11 mouse cellular contexts compared by ENCODE assay signal in the genomic region with DNA sequence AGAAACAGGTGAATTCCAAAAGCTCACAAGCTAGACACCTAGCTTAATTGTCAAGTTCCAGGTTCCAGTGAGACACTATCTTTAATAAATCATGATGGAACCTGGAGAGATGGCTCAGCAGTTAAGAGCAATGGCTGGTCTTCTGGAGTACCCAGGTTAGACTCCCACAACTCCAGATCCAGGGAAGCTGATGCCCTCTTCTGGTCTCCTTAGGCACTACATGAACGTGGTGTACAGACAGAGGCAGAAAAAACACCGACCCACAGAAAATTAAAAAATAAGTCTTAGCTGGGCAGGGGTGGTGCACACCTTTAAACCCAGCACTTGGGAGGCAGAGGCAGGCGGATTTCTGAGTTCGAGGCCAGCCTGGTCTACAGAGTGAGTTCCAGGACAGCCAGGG.
A peak's percentile ranks its signal among the peaks of the same experiment; 100 is the strongest.
DNase-seq lines count a peak whose midpoint lies in the region; ATAC-seq lines count a peak whose summit lies in the region.
"Had no signal": no experiment of that assay in that cellular context is flagged by ENCODE, and none has a peak within 500 bp of the region (broad histone marks: within the 10 kb centered on the region; RNA-seq: fewer than 3 reads in every experiment).

No protein-coding gene starts in this region.

- no peak overlapping the region for H3K9ac ChIP-seq in hindbrain, embryonic 13.5 days
- H3K9ac ChIP-seq: embryonic facial prominence, embryonic 15.5 days; limb, embryonic 12.5 days; stomach, embryonic 15.5 days had no signal

- WGBS in hindbrain, embryonic 10.5 days: 51% methylated on average over 4 of the region's 4 CpGs
- 59% methylated on average over 4 of the region's 4 CpGs for WGBS in hindbrain, embryonic 13.5 days

- H3K27ac ChIP-seq in hindbrain, embryonic 10.5 days: no peak overlapping the region
- H3K27ac ChIP-seq in hindbrain, embryonic 13.5 days: no peak overlapping the region
- H3K27ac ChIP-seq: embryonic facial prominence, embryonic 15.5 days; limb, embryonic 12.5 days; stomach, embryonic 15.5 days had no signal

- H3K27me3 ChIP-seq in hindbrain, embryonic 10.5 days (ENCODE audit: insufficient read depth, poor library complexity, severe bottlenecking): 0 out of 2 replicates have a peak, but pooled peaks cover 4% of the 10 kb centered on the region
- no peaks in the 10 kb centered on the region for H3K27me3 ChIP-seq in hindbrain, embryonic 13.5 days
- H3K27me3 ChIP-seq: embryonic facial prominence, embryonic 15.5 days; stomach, embryonic 15.5 days had no signal

- H3K4me2 ChIP-seq in hindbrain, embryonic 13.5 days: no peak overlapping the region

- H3K4me1 ChIP-seq in hindbrain, embryonic 10.5 days (replicated peaks): peaks cover 35% of the 10 kb centered on the region
- H3K4me1 ChIP-seq in hindbrain, embryonic 13.5 days (replicated peaks): peaks cover 21% of the 10 kb centered on the region

- H3K36me3 ChIP-seq in hindbrain, embryonic 10.5 days: no peaks in the 10 kb centered on the region
- no peaks in the 10 kb centered on the region for H3K36me3 ChIP-seq in hindbrain, embryonic 13.5 days
- H3K36me3 ChIP-seq: embryonic facial prominence, embryonic 15.5 days; limb, embryonic 12.5 days; stomach, embryonic 15.5 days had no signal

- H3K4me3 ChIP-seq in hindbrain, embryonic 10.5 days: no peak overlapping the region
- no peak overlapping the region for H3K4me3 ChIP-seq in hindbrain, embryonic 13.5 days

- ATAC-seq in hindbrain, embryonic 13.5 days (ENCODE audit: low FRiP score): no peak

- H3K9me3 ChIP-seq in hindbrain, embryonic 10.5 days: no peaks in the 10 kb centered on the region
- no peaks in the 10 kb centered on the region for H3K9me3 ChIP-seq in hindbrain, embryonic 13.5 days
- H3K9me3 ChIP-seq: embryonic facial prominence, embryonic 15.5 days; limb, embryonic 12.5 days; stomach, embryonic 15.5 days had no signal

- DNase-seq in hindbrain, embryonic 10.5 days (ENCODE audit: low spot score): peak; percentile 53
- DNase-seq in B cell, adult 2 months: peak; percentile 26 to 34
- peak; percentile 29 for DNase-seq in T-cell, adult 2 months (ENCODE audit: low spot score)
- DNase-seq in embryo, embryonic 10.5 days (ENCODE audit: low spot score): peak; percentile 80
- peak; percentile 71 for DNase-seq in kidney, postnatal 10 days
- DNase-seq in mesoderm, embryonic 11.5 days (ENCODE audit: low read depth, low spot score): peak; percentile 69
- no peak for DNase-seq in ovary, adult 18-20 months (ENCODE audit: low spot score)
